Mouse (Mus musculus) CH12.LX (cell line): ENCODE results near the gene Spata1. TPM values are rescaled to one million over a fixed set of nuclear protein-coding genes. Genes with fewer than 3 reads are reported as not detected.

Experiments
- DNase-seq: peaks from one replicate; pipeline ENCODE4 v3.0.0-alpha.2; 2013; ENCODE audit errors: extremely low read depth
- H3K27ac ChIP-seq: 2 replicates; pipeline ENCODE4 v1.5.1; 2012; ENCODE audit warnings: low read depth, mild to moderate bottlenecking, control low read depth, moderate library complexity; ENCODE audit not compliant: insufficient read depth
- H3K27me3 ChIP-seq: replicated peaks from 2 replicates; pipeline ENCODE3; 2012; ENCODE audit warnings: inconsistent platforms
- H3K36me3 ChIP-seq, 2 experiments: replicated peaks in 1 of 2; 2 replicates each; pipeline versions ENCODE3 to v1.6.1; 2012; ENCODE audit warnings: inconsistent platforms in 1 of 2, low read length in 1 of 2, mild to moderate bottlenecking in 1 of 2, mixed read lengths in 1 of 2, moderate library complexity in 1 of 2; ENCODE audit not compliant: control insufficient read depth in 1 of 2, insufficient read depth in 1 of 2
- H3K4me1 ChIP-seq, 2 experiments: 2 replicates each; pipeline ENCODE4 v1.6.1; 2012; ENCODE audit warnings: inconsistent platforms in 1 of 2, moderate library complexity in 1 of 2; ENCODE audit not compliant: insufficient read depth in 2 of 2, control insufficient read depth in 1 of 2
- H3K4me2 ChIP-seq: 2 replicates; pipeline ENCODE4 v1.6.1; 2012; ENCODE audit warnings: low read depth, mild to moderate bottlenecking, control low read depth; ENCODE audit not compliant: poor library complexity, insufficient read depth, severe bottlenecking
- H3K4me3 ChIP-seq, 3 experiments: fragments of 150-350 bp in 1 of 3; sonication (generic) in 1 of 3; replicated peaks in 1 of 3; 2 replicates each; pipeline versions ENCODE3 to v1.5.1; 2011 to 2012; ENCODE audit warnings: low read depth in 2 of 3, low read length in 2 of 3, mild to moderate bottlenecking in 2 of 3, moderate library complexity in 2 of 3, control low read depth in 1 of 3, improper control_type of control experiment in 1 of 3, inconsistent platforms in 1 of 3, mixed read lengths in 1 of 3; ENCODE audit not compliant: poor library complexity in 1 of 3
- H3K79me2 ChIP-seq: replicated peaks from 2 replicates; pipeline ENCODE4 v1.6.1; 2012; ENCODE audit warnings: mild to moderate bottlenecking, moderate library complexity; ENCODE audit not compliant: control insufficient read depth, poor library complexity, insufficient read depth, severe bottlenecking; ENCODE audit errors: extremely low read depth
- H3K9ac ChIP-seq: 2 replicates; pipeline ENCODE4 v1.6.1; 2012; ENCODE audit warnings: low read depth, mild to moderate bottlenecking, control low read depth, moderate library complexity; ENCODE audit not compliant: insufficient read depth
- H3K9me3 ChIP-seq: replicated peaks from 2 replicates; pipeline ENCODE3; 2012; ENCODE audit warnings: low read length, inconsistent platforms, mixed read lengths
- BHLHE40 ChIP-seq: IDR thresholded peaks from 2 replicates; pipeline ENCODE4 v1.6.1; 2011; ENCODE audit warnings: mild to moderate bottlenecking, low read depth, low read length, improper control_type of control experiment
- CTCF ChIP-seq, 2 experiments: IDR thresholded peaks in 1 of 2; conservative IDR thresholded peaks in 1 of 2; 2 replicates each; pipeline ENCODE4 v1.5.1; 2011 to 2012; ENCODE audit warnings: low read depth in 2 of 2, low read length in 2 of 2, improper control_type of control experiment in 1 of 2, inconsistent platforms in 1 of 2, mild to moderate bottlenecking in 1 of 2, moderate library complexity in 1 of 2
- E2F4 ChIP-seq: IDR thresholded peaks from 2 replicates; pipeline ENCODE4 v1.6.1; 2011; ENCODE audit warnings: low read depth, low read length, improper control_type of control experiment; ENCODE audit not compliant: insufficient replicate concordance
- ELF1 ChIP-seq: IDR thresholded peaks from 2 replicates; pipeline ENCODE4 v1.6.1; 2014; ENCODE audit warnings: low read depth, mild to moderate bottlenecking, inconsistent platforms, low read length, improper control_type of control experiment
- ETS1 ChIP-seq: conservative IDR thresholded peaks from 2 replicates; pipeline ENCODE4 v1.6.1; 2012; ENCODE audit warnings: low read depth, mild to moderate bottlenecking, inconsistent platforms, low read length, improper control_type of control experiment, moderate library complexity
- HCFC1 ChIP-seq: IDR thresholded peaks from 2 replicates; pipeline ENCODE4 v1.6.1; 2012; ENCODE audit warnings: low read depth, mild to moderate bottlenecking, inconsistent platforms, low read length, improper control_type of control experiment
- IRF4 ChIP-seq: IDR thresholded peaks from 2 replicates; pipeline ENCODE4 v1.6.1; 2014; ENCODE audit warnings: low read depth, mild to moderate bottlenecking, inconsistent platforms, low read length, improper control_type of control experiment
- JUN ChIP-seq: IDR thresholded peaks from 2 replicates; pipeline ENCODE4 v1.6.1; 2011; ENCODE audit warnings: low read depth, mild to moderate bottlenecking, low read length, improper control_type of control experiment, moderate library complexity; ENCODE audit not compliant: insufficient read depth
- JUND ChIP-seq: conservative IDR thresholded peaks from 2 replicates; pipeline ENCODE4 v1.6.1; 2011; ENCODE audit warnings: low read depth, low read length, improper control_type of control experiment
- KAT2A ChIP-seq: IDR thresholded peaks from 2 replicates; pipeline ENCODE4 v1.6.1; 2012; ENCODE audit warnings: low read length, improper control_type of control experiment, inconsistent platforms; ENCODE audit not compliant: insufficient replicate concordance
- MAX ChIP-seq: IDR thresholded peaks from 2 replicates; pipeline ENCODE4 v1.6.1; 2011; ENCODE audit warnings: low read length, improper control_type of control experiment
- MAZ ChIP-seq: IDR thresholded peaks from 2 replicates; pipeline ENCODE4 v1.6.1; 2012; ENCODE audit warnings: low read depth, mild to moderate bottlenecking, inconsistent platforms, low read length, improper control_type of control experiment, moderate library complexity
- MEF2A ChIP-seq: IDR thresholded peaks from 2 replicates; pipeline ENCODE4 v1.6.1; 2014; ENCODE audit warnings: low read depth, mild to moderate bottlenecking, inconsistent platforms, low read length, improper control_type of control experiment, borderline replicate concordance
- MXI1 ChIP-seq: IDR thresholded peaks from 2 replicates; pipeline ENCODE4 v1.6.1; 2011; ENCODE audit warnings: mild to moderate bottlenecking, low read depth, low read length, improper control_type of control experiment
- POLR2A ChIP-seq: IDR thresholded peaks from 2 replicates; pipeline ENCODE4 v1.6.1; 2011; ENCODE audit warnings: low read depth, mild to moderate bottlenecking, improper control_type of control experiment, low read length
- POLR2AphosphoS2 ChIP-seq: IDR thresholded peaks from 2 replicates; pipeline ENCODE4 v1.6.1; 2011; ENCODE audit warnings: low read depth, low read length, improper control_type of control experiment
- RCOR1 ChIP-seq: conservative IDR thresholded peaks from 2 replicates; pipeline ENCODE4 v1.6.1; 2012; ENCODE audit warnings: low read depth, mild to moderate bottlenecking, inconsistent platforms, low read length, improper control_type of control experiment
- SIN3A ChIP-seq: IDR thresholded peaks from 2 replicates; pipeline ENCODE4 v1.6.1; 2012; ENCODE audit warnings: low read length, improper control_type of control experiment, inconsistent platforms
- SMC3 ChIP-seq: IDR thresholded peaks from 2 replicates; pipeline ENCODE4 v1.6.1; 2011; ENCODE audit warnings: low read depth, low read length, improper control_type of control experiment
- UBTF ChIP-seq: IDR thresholded peaks from 2 replicates; pipeline ENCODE4 v1.6.1; 2012; ENCODE audit warnings: low read depth, mild to moderate bottlenecking, inconsistent platforms, low read length, improper control_type of control experiment, moderate library complexity
- USF1 ChIP-seq: IDR thresholded peaks from 2 replicates; pipeline ENCODE4 v1.6.1; 2014; ENCODE audit warnings: low read depth, mild to moderate bottlenecking, inconsistent platforms, low read length, improper control_type of control experiment
- ZC3H11A ChIP-seq: IDR thresholded peaks from 2 replicates; pipeline ENCODE4 v1.6.1; 2012; ENCODE audit warnings: low read depth, mild to moderate bottlenecking, inconsistent platforms, low read length, improper control_type of control experiment
- ZKSCAN1 ChIP-seq: IDR thresholded peaks from 2 replicates; pipeline ENCODE4 v1.6.1; 2012; ENCODE audit warnings: low read depth, inconsistent platforms, low read length, improper control_type of control experiment, borderline replicate concordance
- ZMIZ1 ChIP-seq: IDR thresholded peaks from 2 replicates; pipeline ENCODE4 v1.6.1; 2012; ENCODE audit warnings: low read depth, mild to moderate bottlenecking, inconsistent platforms, low read length, improper control_type of control experiment
- ZNF384 ChIP-seq: IDR thresholded peaks from 2 replicates; pipeline ENCODE4 v1.6.1; 2012; ENCODE audit warnings: low read depth, low read length, improper control_type of control experiment, inconsistent platforms
- dilution Hi-C: fragments of 300-500 bp; cut with MboI; formaldehyde crosslinking; loops from 2 replicates; pipeline ENCODE4 v1.14.3; 2020; ENCODE audit warnings: low sequenced_read_pairs; ENCODE audit not compliant: extremely low pct_unique_long_range_greater_than_20kb, extremely low pct_ligation_motif_present
- in situ Hi-C: fragments of 300-500 bp; cut with MboI; formaldehyde crosslinking; loops from 3 replicates; pipeline ENCODE4 v1.14.3; 2019; ENCODE audit warnings: low sequenced_read_pairs, low pct_ligation_motif_present, low pct_unique_long_range_greater_than_20kb, mixed read lengths
- polyA plus RNA-seq: library from polyadenylated mRNA; unstranded; fragments of >175 nt; gene quantifications from 2 replicates; pipeline ENCODE4 v1.2.1, GENCODE M21; 2012; ENCODE audit warnings: low read depth; ENCODE audit not compliant: insufficient read length
- total RNA-seq, 2 experiments: library from RNA; depleted of rRNA; stranded (reverse); fragments of 300-350 nt in 1 of 2; fragments of >200 nt in 1 of 2; gene quantifications; 2 replicates each; pipeline ENCODE4 v1.2.3; 2012 to 2014

Spata1 gene
- total and polyA plus RNA-seq, 3 experiments = 1.4 to 2.9 (median 2.0) TPM

DNA sequence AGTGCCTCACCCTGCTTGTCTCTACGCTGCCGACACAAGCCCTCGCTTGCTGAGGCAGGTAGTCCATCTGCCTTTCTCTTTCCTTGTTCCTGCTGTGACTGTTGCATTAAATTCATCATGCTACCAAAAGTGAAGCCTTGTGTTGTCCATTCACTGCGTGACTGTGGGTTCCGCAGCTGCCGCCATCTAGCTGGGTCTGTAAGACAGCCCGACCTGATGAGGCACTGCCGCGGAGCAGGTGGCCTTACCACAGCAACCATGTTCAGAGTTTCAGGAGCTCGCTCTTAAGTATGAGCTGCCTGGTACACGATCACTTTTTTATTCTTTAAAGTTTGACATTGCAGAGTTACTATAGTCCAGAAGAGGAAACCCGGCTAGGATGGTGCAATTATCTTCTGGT is 59.5 kb downstream of the Spata1 start:
- dilution Hi-C loops (no loop called here), in situ Hi-C loops (no loop called here)
- Histone ChIP-seq H3K36me3 (peaks cover 27 to 60% of the 10 kb centered on the region in 2 experiments), H3K27ac (no peak overlapping the region), H3K9me3 (no peaks in the 10 kb centered on the region), H3K4me3 (no peak overlapping the region), H3K9ac (no peak overlapping the region), H3K4me1 (no peaks in the 10 kb centered on the region), H3K4me2 (no peak overlapping the region), H3K27me3 (no peaks in the 10 kb centered on the region), H3K79me2 (no peaks in the 10 kb centered on the region)
- no peak for TF ChIP-seq MXI1
- no peak for TF ChIP-seq E2F4
- no peak for TF ChIP-seq SIN3A
- TF ChIP-seq USF1 = no peak
- TF ChIP-seq UBTF = no peak
- TF ChIP-seq IRF4 = no peak
- no peak for TF ChIP-seq ZKSCAN1
- TF ChIP-seq ETS1 = no peak
- TF ChIP-seq KAT2A = no peak
- no peak for TF ChIP-seq ZMIZ1
- TF ChIP-seq MEF2A = no peak
- TF ChIP-seq POLR2A = no peak
- no peak for TF ChIP-seq HCFC1
- no peak for TF ChIP-seq ZC3H11A
- DNase-seq = no peak

DNA sequence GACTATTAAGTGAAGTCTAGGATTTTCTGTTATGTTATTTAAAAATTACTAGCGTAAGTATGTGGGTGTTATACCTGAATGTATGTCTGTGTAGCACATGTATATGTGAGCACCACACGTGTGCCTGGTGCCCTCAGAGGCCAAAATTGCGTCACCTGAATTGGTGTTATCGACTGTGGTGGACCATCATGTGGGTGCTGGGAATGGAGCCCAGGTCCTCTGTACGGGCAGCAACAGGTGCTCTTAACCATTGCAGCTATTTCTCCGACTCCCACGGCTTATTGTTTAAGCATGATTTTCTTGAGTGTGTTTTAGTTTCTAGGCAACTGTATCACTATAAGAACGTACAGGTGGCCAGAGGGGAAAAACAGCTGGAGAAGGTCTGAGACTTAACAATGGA is 63.4 kb downstream of the Spata1 start:
- in situ Hi-C loops = no loop called here
- no peak for DNase-seq
- no peak overlapping the region for H3K27ac ChIP-seq
- no peak for TF ChIP-seq JUND
- TF ChIP-seq MAZ = no peak
- TF ChIP-seq E2F4 = no peak
- TF ChIP-seq ETS1 = no peak
- no peak for TF ChIP-seq MXI1
- TF ChIP-seq ELF1 = no peak
- no peak for TF ChIP-seq BHLHE40
- no peak for TF ChIP-seq CTCF (conservative IDR thresholded peaks at IDR 0.05 in 1 of 2, IDR thresholded peaks at IDR 0.05 in 1 of 2; ENCODE audit: low read depth in 2 of 2, low read length in 2 of 2)
- no peak for TF ChIP-seq SMC3
- no peak for TF ChIP-seq POLR2AphosphoS2
- no peak for TF ChIP-seq HCFC1
- TF ChIP-seq KAT2A = no peak
- TF ChIP-seq ZC3H11A = no peak
- TF ChIP-seq ZNF384 = no peak
- no peak for TF ChIP-seq JUN
- TF ChIP-seq MAX = no peak
- no peak for TF ChIP-seq RCOR1
- TF ChIP-seq USF1 = no peak
- TF ChIP-seq SIN3A = no peak
- no peak for TF ChIP-seq ZMIZ1
- TF ChIP-seq, all 38 proteins: peak for 0
- H3K36me3 ChIP-seq = peaks cover 41 to 78% of the 10 kb centered on the region in 2 experiments
- no peak overlapping the region for H3K4me2 ChIP-seq
- H3K79me2 ChIP-seq = no peaks in the 10 kb centered on the region
- no peaks in the 10 kb centered on the region for H3K4me1 ChIP-seq
- H3K27me3 ChIP-seq = no peaks in the 10 kb centered on the region
- H3K9me3 ChIP-seq = no peaks in the 10 kb centered on the region
- no peak overlapping the region for H3K4me3 ChIP-seq
- no peak overlapping the region for H3K9ac ChIP-seq
- dilution Hi-C loops = no loop called here
